ENCODE assay signal across 24 mouse cellular contexts in genomic region chr16:4537616-4538358, GRCm38 (mm10). TPM values are rescaled to one million over a fixed set of nuclear protein-coding genes. Genes with fewer than 3 reads are reported as not detected.
DNase-seq lines count a peak whose midpoint lies in the region; ATAC-seq and TF ChIP-seq lines count a peak whose summit lies in the region.
"Had no signal": no experiment of that assay in that cellular context is flagged by ENCODE, and none has a peak within 500 bp of the region (broad histone marks: within the 10 kb centered on the region; RNA-seq: fewer than 3 reads in every experiment).

No protein-coding gene starts in this region.

- H3K79me2 ChIP-seq in C2C12 (ENCODE audit: control insufficient read depth, insufficient read depth), result peaks cover 28% of the 10 kb centered on the region

- no peak for TF ChIP-seq CTCF in C2C12 (IDR thresholded peaks at IDR 0.05; ENCODE audit: control insufficient read depth, insufficient read depth, insufficient read length)

- H3K27ac ChIP-seq in heart, embryonic 10.5 days, result peak overlapping the region; percentile 12; the same call in 1 of the 2 replicates
- peak overlapping the region; percentile 27; the same call in 1 of the 2 replicates for H3K27ac ChIP-seq in limb, embryonic 15.5 days
- H3K27ac ChIP-seq in hindbrain, embryonic 14.5 days, result no peak overlapping the region
- H3K27ac ChIP-seq: forebrain, embryonic 15.5 days; hindbrain, embryonic 12.5 days; liver, embryonic 13.5 days; stomach, postnatal 0 days had no signal

- H3K4me1 ChIP-seq in heart, embryonic 10.5 days, result peaks cover 14% of the 10 kb centered on the region
- peaks cover 5% of the 10 kb centered on the region; the same call in 1 of the 2 replicates for H3K4me1 ChIP-seq in limb, embryonic 15.5 days
- H3K4me1 ChIP-seq in hindbrain, embryonic 14.5 days (replicated peaks; ENCODE audit: control insufficient read depth, insufficient read depth, low read length), result peaks cover 6% of the 10 kb centered on the region

- H3K9me3 ChIP-seq in heart, embryonic 10.5 days, result no peaks in the 10 kb centered on the region
- no peaks in the 10 kb centered on the region for H3K9me3 ChIP-seq in limb, embryonic 15.5 days
- no peaks in the 10 kb centered on the region for H3K9me3 ChIP-seq in hindbrain, embryonic 14.5 days (ENCODE audit: control insufficient read depth, low read length)
- H3K9me3 ChIP-seq: forebrain, embryonic 15.5 days; hindbrain, embryonic 12.5 days; liver, embryonic 13.5 days had no signal

- intact Hi-C loops in heart, postnatal 36 days (cut with DNase I), result no loop called here

- no peak for ATAC-seq in limb, embryonic 15.5 days (ENCODE audit: insufficient number of reproducible peaks, low FRiP score, low TSS enrichment, low read depth)
- no peak for ATAC-seq in hindbrain, embryonic 14.5 days (ENCODE audit: low FRiP score)
- ATAC-seq: activated CD4-positive, CD25-positive, alpha-beta regulatory T cell, adult 4 months; CD4-positive, CD25-positive, alpha-beta regulatory T cell, adult 4 months; forebrain, embryonic 15.5 days; inflammation-experienced regulatory T-cells, adult 6 months had no signal

- peak; percentile 70 for DNase-seq in heart, embryonic 10.5 days (ENCODE audit: low spot score)
- DNase-seq in heart, postnatal 36 days, result no peak
- peak; percentile 58 for DNase-seq in 416B (ENCODE audit: low read depth)
- no peak for DNase-seq in spleen, adult 18-20 months
- DNase-seq in hindbrain, embryonic 14.5 days (ENCODE audit: low spot score), result no peak
- DNase-seq: adrenal gland, postnatal 25 days; cerebellum, adult 18-20 months; cerebellum, postnatal 36 days; kidney, adult 8-10 months; kidney, postnatal 14 days; left cerebral cortex, postnatal 4 days; liver, embryonic 13.5 days; lung, embryonic 14.5 days; lung, postnatal 36 days; right cerebral cortex, postnatal 25 days had no signal

- 36% methylated on average over 3 of the region's 3 CpGs for WGBS in heart, embryonic 10.5 days
- WGBS in limb, embryonic 15.5 days, result 53% methylated on average over 3 of the region's 3 CpGs
- WGBS in hindbrain, embryonic 14.5 days, result 70% methylated on average over 3 of the region's 3 CpGs

- H3K79me3 ChIP-seq in C2C12 (ENCODE audit: low read depth), result peaks cover 8% of the 10 kb centered on the region

- no peak overlapping the region for H3K4me2 ChIP-seq in limb, embryonic 15.5 days
- H3K4me2 ChIP-seq in hindbrain, embryonic 14.5 days (replicated peaks), result no peak overlapping the region
- H3K4me2 ChIP-seq: forebrain, embryonic 15.5 days; hindbrain, embryonic 12.5 days; liver, embryonic 13.5 days; lung, embryonic 14.5 days had no signal

- H3K36me3 ChIP-seq in heart, embryonic 10.5 days, result peaks cover 4% of the 10 kb centered on the region; the same call in 1 of the 2 replicates
- no peaks in the 10 kb centered on the region for H3K36me3 ChIP-seq in C2C12 (ENCODE audit: control insufficient read depth, insufficient read depth)
- H3K36me3 ChIP-seq in limb, embryonic 15.5 days, result no peaks in the 10 kb centered on the region
- no peaks in the 10 kb centered on the region for H3K36me3 ChIP-seq in hindbrain, embryonic 14.5 days (replicated peaks; ENCODE audit: control insufficient read depth, insufficient read depth)
- H3K36me3 ChIP-seq: forebrain, embryonic 15.5 days; hindbrain, embryonic 12.5 days; liver, embryonic 13.5 days had no signal

- no peak overlapping the region for H3ac ChIP-seq in C2C12 (ENCODE audit: control insufficient read depth, insufficient read length, low read depth)

- H3K9ac ChIP-seq in limb, embryonic 15.5 days, result no peak overlapping the region
- H3K9ac ChIP-seq in hindbrain, embryonic 14.5 days, result no peak overlapping the region
- H3K9ac ChIP-seq: forebrain, embryonic 15.5 days; hindbrain, embryonic 12.5 days; liver, embryonic 13.5 days; lung, embryonic 14.5 days had no signal

- H3K27me3 ChIP-seq in heart, embryonic 10.5 days (ENCODE audit: insufficient read depth, poor library complexity, severe bottlenecking), result no peaks in the 10 kb centered on the region
- H3K27me3 ChIP-seq in C2C12 (ENCODE audit: control insufficient read depth, insufficient read depth, insufficient read length), result no peaks in the 10 kb centered on the region
- no peaks in the 10 kb centered on the region for H3K27me3 ChIP-seq in limb, embryonic 15.5 days
- H3K27me3 ChIP-seq in hindbrain, embryonic 14.5 days (ENCODE audit: control insufficient read depth, insufficient read depth, low read length), result no peaks in the 10 kb centered on the region
- H3K27me3 ChIP-seq: forebrain, embryonic 15.5 days; hindbrain, embryonic 12.5 days; liver, embryonic 13.5 days had no signal

- H3K4me3 ChIP-seq in heart, embryonic 10.5 days, result no peak overlapping the region
- no peak overlapping the region for H3K4me3 ChIP-seq in C2C12 (ENCODE audit: insufficient read depth, poor library complexity, severe bottlenecking)
- no peak overlapping the region for H3K4me3 ChIP-seq in limb, embryonic 15.5 days
- H3K4me3 ChIP-seq in hindbrain, embryonic 14.5 days (replicated peaks; ENCODE audit: low read length), result no peak overlapping the region
- H3K4me3 ChIP-seq: erythroblast, embryonic 14.5 days; forebrain, embryonic 15.5 days; hindbrain, embryonic 12.5 days; liver, embryonic 13.5 days had no signal

TF ChIP-seq in C2C12, 6 proteins besides CTCF, POLR2A, EP300 and RAD21:
- no peak for TF ChIP-seq FOSL1 (IDR thresholded peaks at IDR 0.05; ENCODE audit: insufficient read depth, low read length, poor library complexity, severe bottlenecking)
- TF ChIP-seq MYOD1 (IDR thresholded peaks at IDR 0.05; ENCODE audit: control insufficient read depth, insufficient read length, low read depth), result peak; percentile 83
- no peak for TF ChIP-seq CEBPB (IDR thresholded peaks at IDR 0.05; ENCODE audit: low read depth)
- TF ChIP-seq MAX (IDR thresholded peaks at IDR 0.05), result no peak
- no peak for TF ChIP-seq MYOG (IDR thresholded peaks at IDR 0.05; ENCODE audit: control insufficient read depth, extremely low read depth, insufficient read length)
- TF ChIP-seq USF1 (IDR thresholded peaks at IDR 0.05; ENCODE audit: low read depth), result peak; percentile 42
TF ChIP-seq in C2C12: peak in this region for 2.

RNA-seq across cellular contexts. Expression of gene Srl, which starts 3.8 kb away (rescaled TPM):
- 87.3 and 201 TPM in 2 replicates for polyA plus RNA-seq in heart, embryonic 10.5 days (2016; fragmentation: Nextera tagmentation; extraction: Ambion mirVana)
- total RNA-seq in heart, postnatal 36 days (2021), result 1,000 to 10,000 TPM in 1 of 2 experiments, 100 to 1,000 TPM in 1; 873 to 1,040 TPM
- 11.4 TPM for polyA plus RNA-seq in C2C12 (2012; fragmentation: generic; extraction: Trizol)
- polyA plus RNA-seq in limb, embryonic 15.5 days (2015; fragmentation: Nextera tagmentation; extraction: Ambion mirVana), result 36.8 and 81.2 TPM in 2 replicates
- polyA plus RNA-seq in hindbrain, embryonic 14.5 days (2014; fragmentation: Nextera tagmentation; extraction: Ambion mirVana), result 28.0 and 31.2 TPM in 2 replicates
- polyA plus RNA-seq: erythroblast, embryonic 14.5 days had no signal

RNA-seq across cellular contexts. Expression of gene Tfap4, which starts 21.9 kb away (rescaled TPM):
- 9.5 and 17.5 TPM in 2 replicates for polyA plus RNA-seq in heart, embryonic 10.5 days (2016; fragmentation: Nextera tagmentation; extraction: Ambion mirVana)
- 1 to 10 TPM; 4.4 to 4.6 TPM for total RNA-seq in heart, postnatal 36 days (2021)
- 19.0 TPM for polyA plus RNA-seq in C2C12 (2012; fragmentation: generic; extraction: Trizol)
- polyA plus RNA-seq in limb, embryonic 15.5 days (2015; fragmentation: Nextera tagmentation; extraction: Ambion mirVana), result 20.4 and 20.7 TPM in 2 replicates
- 8.2 and 8.8 TPM in 2 replicates for polyA plus RNA-seq in hindbrain, embryonic 14.5 days (2014; fragmentation: Nextera tagmentation; extraction: Ambion mirVana)

RNA-seq across cellular contexts. Expression of gene Glis2, which starts 56.7 kb away (rescaled TPM):
- 13.9 and 20.7 TPM in 2 replicates for polyA plus RNA-seq in heart, embryonic 10.5 days (2016; fragmentation: Nextera tagmentation; extraction: Ambion mirVana)
- 10 to 100 TPM; 16.0 to 16.7 TPM for total RNA-seq in heart, postnatal 36 days (2021)
- 23.6 TPM for polyA plus RNA-seq in C2C12 (2012; fragmentation: generic; extraction: Trizol)
- 31.7 and 34.9 TPM in 2 replicates for polyA plus RNA-seq in limb, embryonic 15.5 days (2015; fragmentation: Nextera tagmentation; extraction: Ambion mirVana)
- polyA plus RNA-seq in hindbrain, embryonic 14.5 days (2014; fragmentation: Nextera tagmentation; extraction: Ambion mirVana), result 18.1 and 19.0 TPM in 2 replicates

Comparison
In these comparisons a context has a peak if more than half of its experiments do, and no peak if none do; other contexts are left out.
1. DNase-seq: peak in heart, embryonic 10.5 days (single experiment) and 416B (single experiment); none in heart, postnatal 36 days (0 of 2), spleen, adult 18-20 months (0 of 2) and hindbrain, embryonic 14.5 days (single experiment).